Mouse (Mus musculus): ENCODE measurements around the gene Lrrc8c. TPM values are rescaled to one million over a fixed set of nuclear protein-coding genes. Genes with fewer than 3 reads are reported as not detected.

The Lrrc8c gene
- total RNA-seq, 2 experiments from 2014 or later: 27.1 to 28.4 TPM

GRCm38 (mm10) chr5:105598866-105599265 lies 79.7 kb downstream of the Lrrc8c start:
- no peak for DNase-seq

DNA sequence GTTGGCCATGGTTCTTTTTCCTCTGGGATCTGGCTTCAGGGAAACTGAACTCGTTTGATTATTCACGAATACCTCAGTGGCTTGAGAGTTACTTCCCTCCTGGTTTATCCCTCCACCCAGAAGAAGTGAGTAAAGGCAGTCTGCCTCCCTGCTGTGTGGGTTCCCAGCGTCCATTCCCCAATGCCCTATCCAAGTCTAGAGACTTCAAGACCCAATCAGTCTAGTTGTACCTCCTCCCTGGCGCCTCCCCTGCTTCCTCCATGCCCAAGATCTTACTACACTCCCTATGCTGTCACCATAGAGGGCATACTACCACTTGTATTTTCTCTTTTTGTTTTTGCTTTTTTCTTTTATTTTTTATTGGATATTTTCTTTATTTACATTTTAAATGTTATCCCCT lies 80.1 kb downstream of the Lrrc8c start:
- DNase-seq: no peak

GRCm38 (mm10) chr5:105600998-105601397 lies 81.8 kb downstream of the Lrrc8c start:
- no peak for DNase-seq

- DNase-seq: peak; percentile 27
Observed at GRCm38 (mm10) chr5:105602585-105602984, 83.4 kb downstream of the Lrrc8c start.

DNA sequence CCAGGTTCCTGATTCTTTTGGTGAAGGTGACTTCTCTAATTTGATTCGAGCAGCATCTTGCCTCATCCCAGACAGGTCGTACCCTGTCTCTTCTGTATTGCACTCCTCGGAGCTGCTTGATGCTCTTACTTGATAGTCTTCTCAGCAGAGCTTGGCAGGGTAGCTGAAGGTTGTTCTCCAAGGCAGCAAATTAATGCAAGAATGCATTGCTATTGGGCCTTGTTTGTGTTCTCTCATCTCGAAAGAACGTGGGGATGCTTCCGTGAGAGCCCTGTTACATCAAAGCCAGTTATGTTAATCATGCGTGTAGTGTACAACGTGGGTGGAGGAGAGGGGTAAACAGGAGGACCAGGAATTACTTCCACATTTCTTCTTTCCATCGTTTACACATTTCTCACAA lies 86.5 kb downstream of the Lrrc8c start:
- DNase-seq: no peak

DNA sequence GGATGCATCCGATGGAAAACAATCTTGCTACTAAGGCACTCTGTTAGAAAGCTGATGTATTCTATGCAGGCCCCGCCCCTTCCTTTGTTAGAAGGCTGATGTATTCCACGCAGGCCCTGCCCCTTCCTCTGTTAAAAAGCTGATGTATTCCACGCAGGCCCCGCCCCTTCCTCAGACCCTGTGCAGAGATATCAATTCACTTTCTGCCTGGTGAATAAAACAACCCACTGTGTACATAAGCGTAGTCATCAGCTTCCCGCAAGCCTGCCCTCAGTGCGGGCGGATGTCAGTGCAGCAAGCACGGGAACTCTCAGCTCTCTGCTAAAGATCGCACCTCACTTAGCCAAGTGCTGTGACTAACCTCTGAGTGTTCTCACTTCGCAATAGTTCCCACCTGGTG lies 90.5 kb downstream of the Lrrc8c start:
- DNase-seq: no peak

DNA sequence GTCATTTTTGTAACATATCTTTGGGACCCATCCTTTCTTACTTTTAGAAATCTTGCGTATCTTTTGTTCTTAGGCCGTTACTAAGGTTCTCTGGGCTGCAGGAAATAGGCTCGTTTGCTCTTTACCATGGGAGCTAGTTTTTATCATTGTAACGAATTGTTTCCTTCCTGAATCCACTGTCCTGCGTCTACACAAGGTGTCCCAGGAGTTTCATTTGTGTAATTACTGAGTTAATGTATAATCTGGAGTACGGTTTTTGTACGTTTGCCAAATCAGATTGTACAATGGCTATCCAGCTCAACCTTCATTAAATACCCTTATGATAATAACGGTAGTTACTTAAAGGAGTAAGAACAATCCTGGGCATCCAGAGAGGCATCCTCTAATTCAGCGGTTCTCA lies 93.8 kb downstream of the Lrrc8c start:
- no peak for DNase-seq

DNA sequence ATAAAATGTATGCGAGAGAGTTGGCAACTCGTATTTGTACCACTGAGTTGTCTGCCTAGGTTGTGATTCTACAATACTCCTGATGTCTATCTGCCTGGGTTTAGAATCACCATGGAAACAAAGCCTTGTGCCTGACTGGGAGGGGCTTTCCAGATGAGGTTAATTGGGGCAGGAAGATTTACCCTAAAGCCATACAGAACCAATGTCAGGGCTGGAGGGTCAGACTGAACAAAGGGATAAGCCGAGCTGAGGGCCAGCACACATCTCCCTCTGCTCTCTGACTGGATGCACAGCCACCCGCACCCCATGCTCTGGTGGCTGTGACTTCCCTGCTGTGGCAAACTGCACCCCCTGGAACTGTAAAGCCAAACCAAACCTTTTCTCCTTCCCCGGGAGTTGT lies 94.8 kb downstream of the Lrrc8c start:
- no peak for DNase-seq

GRCm38 (mm10) chr5:105614682-105615434 lies 95.7 kb downstream of the Lrrc8c start:
- no peak for DNase-seq

GRCm38 (mm10) chr5:105615871-105616454 lies 96.8 kb downstream of the Lrrc8c start:
- DNase-seq: no peak

- DNase-seq: no peak
Observed at GRCm38 (mm10) chr5:105616538-105616937, 97.3 kb downstream of the Lrrc8c start.

DNA sequence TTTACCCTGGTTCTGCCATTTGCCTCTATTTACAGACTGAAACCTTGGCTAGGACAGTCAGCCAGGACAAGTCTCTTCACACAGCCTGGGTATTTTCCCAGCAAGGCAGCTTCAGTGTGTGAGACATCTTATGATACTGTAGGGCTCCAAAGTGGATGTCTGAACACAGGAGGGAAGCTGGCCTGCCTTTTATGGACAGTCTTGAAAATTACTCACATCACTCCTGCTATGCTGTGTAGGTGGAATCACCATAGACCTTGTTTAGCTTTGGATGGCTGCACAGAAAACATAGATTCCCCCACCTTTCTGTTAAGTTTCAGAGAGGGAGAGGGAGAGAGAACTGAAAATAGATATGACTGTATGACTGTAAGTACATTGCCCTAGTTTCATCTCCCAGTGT lies 99.3 kb downstream of the Lrrc8c start:
- no peak for DNase-seq

- DNase-seq: no peak
Observed at GRCm38 (mm10) chr5:105619666-105620065, 100.5 kb downstream of the Lrrc8c start.

DNA sequence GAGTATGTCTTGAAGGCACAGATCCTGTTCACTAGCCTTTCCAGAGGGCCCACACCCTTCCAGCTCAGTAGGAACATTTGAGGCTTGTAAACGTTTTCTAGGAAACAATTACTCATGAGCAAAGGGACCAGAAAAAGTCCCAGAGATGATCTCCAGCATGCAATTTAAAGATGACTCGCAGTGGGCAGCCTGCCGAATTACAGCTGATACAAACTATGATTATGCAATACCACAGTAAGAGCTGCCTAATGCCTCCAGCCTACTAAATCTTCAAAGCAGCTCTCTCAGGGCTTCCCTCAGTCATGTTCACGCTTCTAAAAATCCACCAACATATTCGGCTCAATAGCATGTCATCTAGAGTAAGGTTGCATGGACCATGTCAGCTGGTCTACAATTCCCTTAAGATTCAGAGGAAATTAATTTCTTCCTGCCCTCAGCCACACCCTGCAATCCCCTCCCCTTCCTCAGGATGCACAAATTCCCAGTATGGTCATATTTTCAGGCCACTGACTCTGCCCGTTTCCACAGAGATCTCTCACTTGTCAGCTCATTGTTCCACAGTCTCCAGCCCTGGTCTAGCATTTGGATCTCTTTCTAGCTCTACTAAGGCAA lies 101.4 kb downstream of the Lrrc8c start:
- peak; percentile 77 for DNase-seq

- DNase-seq: no peak
Observed at GRCm38 (mm10) chr5:105623074-105623713, 104.0 kb downstream of the Lrrc8c start.

DNA sequence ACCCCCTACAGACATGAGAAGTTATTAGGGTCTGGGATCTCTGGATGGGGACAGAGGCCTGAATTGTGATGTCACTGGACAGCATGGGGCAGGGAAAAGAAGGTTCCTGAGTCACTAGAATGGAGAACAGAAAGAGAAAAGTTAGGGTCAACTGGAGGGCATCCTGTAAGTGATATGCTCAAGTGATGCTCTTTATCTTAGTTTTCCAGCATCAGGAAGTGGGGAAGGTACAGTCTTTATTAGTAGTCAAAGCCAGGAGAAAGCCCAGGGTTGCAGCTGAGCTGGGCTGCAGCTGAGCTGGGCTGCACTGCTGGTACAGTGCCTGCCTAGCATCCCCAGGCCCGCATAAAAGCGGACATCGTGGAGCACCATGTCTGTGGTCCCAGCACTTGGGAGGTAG lies 105.1 kb downstream of the Lrrc8c start:
- no peak for DNase-seq

DNA sequence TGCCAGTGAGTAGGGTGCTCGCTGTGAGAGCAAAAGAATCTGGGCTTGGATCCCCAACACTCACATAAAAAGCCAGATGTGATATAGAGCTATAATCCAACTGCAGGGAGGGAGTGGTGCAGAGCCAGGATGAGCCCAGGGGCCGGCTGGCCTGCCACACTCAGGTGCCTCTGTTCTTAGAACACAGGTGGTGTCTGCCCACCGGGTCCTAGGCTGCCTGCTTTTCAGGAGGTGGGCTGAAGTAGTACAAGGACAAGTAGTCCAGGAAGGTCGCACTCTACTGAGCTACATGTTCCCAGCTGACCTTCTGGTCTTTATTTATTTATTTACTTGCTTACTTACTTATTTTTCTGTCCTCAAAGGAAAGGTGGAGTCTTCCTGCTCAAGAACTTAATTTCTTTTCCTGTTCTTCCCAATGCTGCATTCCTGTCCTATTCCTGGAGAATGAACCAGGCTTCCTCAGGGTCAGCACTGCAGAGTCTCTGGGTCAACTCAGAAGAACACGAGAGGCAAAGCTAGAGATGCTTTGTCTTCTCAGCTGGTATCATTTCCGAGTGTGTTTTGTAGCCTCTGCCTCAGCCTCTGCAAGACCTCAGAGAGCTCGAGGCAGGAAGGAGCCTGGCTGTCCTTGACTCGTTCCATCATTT lies 106.4 kb downstream of the Lrrc8c start:
- peak; percentile 29 for DNase-seq

DNA sequence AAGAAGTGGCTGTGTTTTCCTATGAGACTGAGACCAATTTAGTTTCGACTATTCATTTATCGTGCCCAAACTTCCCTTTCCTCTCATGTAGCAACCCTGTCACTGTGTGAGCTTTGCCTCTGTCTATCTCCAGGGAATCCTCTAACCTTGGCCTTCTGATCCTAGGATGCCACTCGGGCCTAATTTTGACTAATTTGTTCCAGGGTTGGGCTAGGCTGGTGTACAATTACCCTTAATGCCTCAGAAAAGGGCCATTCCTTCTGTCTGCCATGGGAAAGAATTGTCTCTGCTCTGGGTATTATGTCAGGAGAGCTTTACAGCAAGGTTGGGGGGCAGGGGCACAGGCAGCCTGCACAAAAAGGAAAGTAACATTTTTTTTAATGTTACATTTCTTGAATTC lies 107.2 kb downstream of the Lrrc8c start:
- DNase-seq: no peak

- no peak for DNase-seq
Observed at GRCm38 (mm10) chr5:105627093-105627492, 107.9 kb downstream of the Lrrc8c start.

GRCm38 (mm10) chr5:105629955-105630354 lies 110.8 kb downstream of the Lrrc8c start:
- no peak for DNase-seq

DNA sequence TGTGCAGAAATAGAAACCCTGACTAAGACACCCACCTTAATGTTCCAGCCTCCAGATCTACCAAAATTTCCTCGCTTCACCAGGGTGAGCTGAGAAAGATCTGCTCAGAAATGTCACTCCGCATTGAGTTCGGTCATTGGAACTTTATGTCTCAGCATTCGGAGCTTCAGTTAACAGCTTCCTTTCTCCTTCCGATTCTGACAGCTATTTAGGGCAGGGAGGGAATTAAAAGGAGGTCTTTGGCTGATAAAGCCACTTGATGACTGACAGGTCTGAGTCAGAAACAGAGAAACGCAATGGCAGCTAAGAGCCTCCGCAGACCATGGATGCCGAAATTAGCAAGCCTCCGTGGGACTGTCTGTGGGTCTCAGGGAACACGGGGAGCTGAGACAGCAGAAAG lies 112.9 kb downstream of the Lrrc8c start:
- DNase-seq: no peak

GRCm38 (mm10) chr5:105635576-105635975 lies 116.4 kb downstream of the Lrrc8c start:
- DNase-seq: no peak

Data from adrenal gland, postnatal 10 days (tissue).